Mouse (Mus musculus): Measurements from ENCODE around the gene Elp5. TPM values are rescaled to one million over a fixed set of nuclear protein-coding genes. Genes with fewer than 3 reads are reported as not detected.

Gene Elp5
- total RNA-seq, 2 experiments from 2014 or later = 76.7 to 80.1 TPM

Small RNA genes within 50 kb of the gene (microRNA-seq; reads per million reads assigned to microRNA genes)
- 0 reads per million in 2 experiments for gene Gm44349
- 6,279 to 6,581 reads per million in 2 experiments for gene Mir324

Other genes with a start within 250 kb of the Elp5 start
- gene Polr2a, start 223.9 kb downstream of the Elp5 start, total RNA-seq (2021) = 10 to 100 TPM; 55.6 to 55.9 TPM
- not detected for gene Slc35g3, start 220.5 kb downstream of the Elp5 start, total RNA-seq (2021)
- 100 to 1,000 TPM; 147 to 152 TPM for gene Zbtb4, start 216.6 kb downstream of the Elp5 start, total RNA-seq (2021)
- 1 to 10 TPM in 1 of 2 experiments, under 1 TPM in 1; 0.52 to 1.0 TPM for gene Chrnb1, start 186.6 kb downstream of the Elp5 start, total RNA-seq (2021)
- 10 to 100 TPM; 27.4 to 27.6 TPM for gene Fgf11, start 180.7 kb downstream of the Elp5 start, total RNA-seq (2021)
- gene Tmem102, start 176.9 kb downstream of the Elp5 start, total RNA-seq (2021) = not detected
- not detected for gene Gm39566, start 167.2 kb downstream of the Elp5 start, total RNA-seq (2021)
- gene Spem2, start 164.1 kb downstream of the Elp5 start, total RNA-seq (2021) = not detected
- gene Spem1, start 160.3 kb downstream of the Elp5 start, total RNA-seq (2021) = under 1 TPM in 1 of 2 experiments, not detected in 1; 0.62 TPM
- gene Nlgn2, start 144.7 kb downstream of the Elp5 start, total RNA-seq (2021) = 100 to 1,000 TPM; 191 to 196 TPM
- gene Tmem256, start 144.0 kb downstream of the Elp5 start, total RNA-seq (2021) = 100 to 1,000 TPM; 110 to 117 TPM
- gene Plscr3, start 136.1 kb downstream of the Elp5 start, total RNA-seq (2021) = 10 to 100 TPM; 15.9 to 16.1 TPM
- not detected for gene Tnk1, start 123.8 kb downstream of the Elp5 start, total RNA-seq (2021)
- not detected for gene Tmem95, start 104.5 kb downstream of the Elp5 start, total RNA-seq (2021)
- 1 to 10 TPM; 1.3 to 1.4 TPM for gene Kctd11, start 101.1 kb downstream of the Elp5 start, total RNA-seq (2021)
- not detected for gene Acap1, start 87.0 kb downstream of the Elp5 start, total RNA-seq (2021)
- gene 2810408A11Rik, start 81.5 kb downstream of the Elp5 start, total RNA-seq (2021) = under 1 TPM; 0.17 to 0.58 TPM
- gene Neurl4, start 81.4 kb downstream of the Elp5 start, total RNA-seq (2021) = 100 to 1,000 TPM; 108 to 114 TPM
- gene Gps2, start 68.6 kb downstream of the Elp5 start, total RNA-seq (2021) = 10 to 100 TPM; 35.7 to 36.1 TPM
- gene Eif5a, start 60.6 kb downstream of the Elp5 start, total RNA-seq (2021) = 100 to 1,000 TPM; 438 to 463 TPM
- gene Ybx2, start 46.7 kb downstream of the Elp5 start, total RNA-seq (2021) = 1 to 10 TPM; 8.7 to 9.2 TPM
- 1 to 10 TPM; 3.4 to 3.5 TPM for gene Slc2a4, start 34.3 kb downstream of the Elp5 start, total RNA-seq (2021)
- not detected for gene Cldn7, start 17.7 kb downstream of the Elp5 start, total RNA-seq (2021)
- gene Ctdnep1, start 1.4 kb downstream of the Elp5 start, total RNA-seq (2021) = 100 to 1,000 TPM; 110 to 111 TPM
- gene Gabarap, start 8.6 kb upstream of the Elp5 start, total RNA-seq (2021) = 100 to 1,000 TPM; 238 to 240 TPM
- 10 to 100 TPM; 50.3 TPM for gene Phf23, start 13.3 kb upstream of the Elp5 start, total RNA-seq (2021)
- gene Dvl2, start 18.1 kb upstream of the Elp5 start, total RNA-seq (2021) = 10 to 100 TPM; 33.0 to 38.7 TPM
- gene Acadvl, start 32.9 kb upstream of the Elp5 start, total RNA-seq (2021) = 10 to 100 TPM; 56.4 to 67.1 TPM
- gene Dlg4, start 34.4 kb upstream of the Elp5 start, total RNA-seq (2021) = 100 to 1,000 TPM; 846 to 862 TPM
- under 1 TPM; 0.84 to 0.99 TPM for gene Asgr1, start 71.6 kb upstream of the Elp5 start, total RNA-seq (2021)
- gene Asgr2, start 110.1 kb upstream of the Elp5 start, total RNA-seq (2021) = not detected
- under 1 TPM; 0.45 to 0.66 TPM for gene Mgl2, start 147.8 kb upstream of the Elp5 start, total RNA-seq (2021)
- under 1 TPM; 0.71 to 0.92 TPM for gene Clec10a, start 173.7 kb upstream of the Elp5 start, total RNA-seq (2021)
- 10 to 100 TPM; 28.6 to 30.6 TPM for gene Slc16a11, start 230.2 kb upstream of the Elp5 start, total RNA-seq (2021)
- 1 to 10 TPM; 6.2 to 9.0 TPM for gene Slc16a13, start 238.5 kb upstream of the Elp5 start, total RNA-seq (2021)
- gene Bcl6b, start 247.3 kb upstream of the Elp5 start, total RNA-seq (2021) = 1 to 10 TPM in 1 of 2 experiments, under 1 TPM in 1; 0.92 to 1.1 TPM

All from layer of hippocampus, adult 18-20 months (tissue).